Mouse (Mus musculus) fat pad, adult 2 months (tissue): ENCODE results near the gene Dad1.
"Not testable (repeated sequence)": the region's sequence is repeated elsewhere in the genome, so short reads cannot be mapped to it uniquely, and the experiment has no call there.

Source experiments
- DNase-seq: peaks from one replicate; pipeline ENCODE4 v3.0.0-alpha.2; 2011; ENCODE audit warnings: low read depth, low spot score; ENCODE audit errors: extremely low read depth

Dad1 gene

DNA sequence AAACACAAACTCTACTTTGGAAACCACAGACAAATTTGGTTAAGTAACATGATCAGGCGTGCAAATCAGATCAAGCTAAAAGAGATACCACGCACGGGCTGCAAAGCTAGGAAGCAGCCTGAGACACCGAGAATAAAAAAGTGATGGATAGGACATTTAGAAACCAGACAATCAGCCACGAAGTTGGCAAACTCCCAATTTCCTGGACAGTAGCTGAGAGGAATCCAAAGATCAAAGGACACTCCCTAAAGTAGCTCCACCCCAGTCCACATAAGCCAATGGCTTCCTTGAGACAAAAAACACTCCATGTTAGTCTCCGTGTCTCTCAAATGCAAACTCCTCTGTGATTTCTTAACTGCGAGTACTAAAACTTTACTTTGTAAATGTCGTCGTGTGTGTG is 4.6 kb downstream of the Dad1 start:
- DNase-seq = no peak

DNA sequence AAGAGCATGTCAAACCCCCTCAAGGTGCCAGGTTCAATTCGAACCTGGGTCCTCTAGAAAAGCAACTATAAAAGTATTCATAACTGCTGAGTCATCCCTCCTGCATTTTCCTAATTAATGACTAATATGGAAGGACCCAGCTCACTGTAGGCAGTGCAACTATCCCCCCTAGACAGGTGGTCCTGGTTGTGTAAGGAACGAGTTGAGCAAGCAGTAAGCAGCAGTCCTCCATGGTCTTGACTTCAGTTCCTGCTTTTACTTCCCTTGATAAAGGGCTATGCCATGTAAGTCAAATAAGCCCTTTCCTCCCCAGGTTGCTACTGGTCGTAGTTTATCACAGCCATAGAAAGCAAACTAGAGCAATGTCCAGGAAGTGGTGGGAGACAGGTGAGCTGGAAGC is 7.7 kb downstream of the Dad1 start:
- DNase-seq = no peak

DNA sequence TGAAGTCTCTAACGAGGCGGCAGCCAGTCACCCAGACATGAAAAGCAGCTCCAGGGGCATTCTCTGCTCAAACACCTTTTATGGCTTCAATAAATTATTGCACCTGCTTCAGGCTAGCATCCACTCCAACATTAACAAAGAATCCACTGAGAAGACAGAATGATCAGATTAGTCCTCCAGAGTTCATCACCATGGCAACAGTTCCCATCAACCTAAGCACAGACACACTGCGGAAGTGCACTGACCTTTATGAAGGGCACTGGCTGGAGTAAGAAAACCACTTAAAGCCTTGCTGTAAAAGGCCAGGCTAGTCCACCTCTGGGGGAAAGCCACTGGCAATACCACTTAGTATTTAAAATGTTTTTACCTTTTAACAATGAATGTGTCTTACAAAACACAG is 9.7 kb downstream of the Dad1 start:
- no peak for DNase-seq

DNA sequence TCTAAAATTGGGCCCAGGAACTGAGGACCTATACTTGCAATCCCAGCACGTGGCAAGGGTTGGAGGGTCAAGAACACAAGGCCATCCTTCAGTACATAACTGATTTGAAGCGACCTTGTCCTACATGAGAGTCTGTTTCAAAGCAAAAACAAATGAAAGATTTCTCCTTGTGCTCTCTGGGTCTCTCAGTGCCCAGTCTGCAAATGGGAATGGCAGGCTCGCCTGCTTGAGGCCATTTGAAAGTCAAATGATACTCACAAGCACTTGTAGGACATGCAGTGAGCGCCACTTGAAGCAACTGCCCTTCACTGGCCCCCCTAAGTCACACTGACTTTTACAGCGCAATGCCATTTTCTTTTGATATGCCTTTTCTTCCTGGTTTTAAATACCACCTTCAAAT is 13.4 kb downstream of the Dad1 start:
- no peak for DNase-seq

DNA sequence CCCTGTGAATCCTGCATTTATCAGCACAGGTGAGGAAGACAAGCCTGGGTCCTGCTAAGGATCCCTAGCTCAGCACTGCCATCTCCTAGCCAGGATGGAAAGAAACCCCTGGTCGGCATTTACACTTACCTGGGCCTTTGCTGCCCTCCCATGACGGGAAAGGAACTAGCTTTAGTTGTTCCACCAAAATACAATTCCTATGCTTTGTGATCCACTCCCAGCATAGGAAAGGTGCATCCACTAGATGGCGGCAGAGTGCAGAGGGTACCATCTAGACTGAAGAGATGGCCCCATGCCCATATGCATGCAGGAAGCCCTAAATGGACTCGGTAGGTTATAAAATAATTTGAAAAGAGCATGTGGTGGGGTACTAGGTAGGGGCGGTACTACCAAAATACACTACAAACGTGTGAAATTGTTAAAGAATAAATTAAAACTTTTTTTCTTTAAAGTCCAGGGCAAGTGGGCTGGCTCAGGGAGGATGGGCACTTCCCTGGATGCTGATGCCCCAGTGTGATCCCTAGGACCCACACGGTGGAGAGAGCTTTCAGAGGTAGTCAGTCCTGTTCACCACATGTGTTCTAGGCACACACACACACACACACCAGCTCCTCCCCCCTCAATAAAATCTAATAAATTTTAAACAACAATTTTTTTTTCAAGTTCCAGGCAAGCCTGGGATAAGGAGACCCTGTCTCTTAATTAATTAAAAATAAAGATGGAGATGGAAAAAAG is 14.7 kb downstream of the Dad1 start:
- no peak for DNase-seq

DNA sequence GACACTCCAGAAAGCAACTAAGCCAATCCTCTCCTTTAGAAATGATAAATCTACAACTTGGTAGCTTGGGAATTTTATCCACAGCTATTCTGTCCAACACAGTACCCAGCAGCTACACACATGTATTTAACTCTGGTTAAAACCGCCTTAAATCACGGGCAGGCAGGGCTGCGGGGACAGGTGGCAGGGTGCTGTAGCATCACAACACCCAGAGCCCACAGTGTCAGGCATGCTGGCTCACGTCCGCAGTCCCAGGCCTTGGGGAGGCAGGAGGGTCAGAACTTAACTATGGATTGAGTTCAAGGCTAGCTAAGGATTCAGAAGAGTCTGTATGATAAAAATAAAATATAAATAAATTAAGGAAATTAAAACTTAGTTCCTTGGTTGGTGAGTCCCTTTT is 17.0 kb downstream of the Dad1 start:
- no peak for DNase-seq

DNA sequence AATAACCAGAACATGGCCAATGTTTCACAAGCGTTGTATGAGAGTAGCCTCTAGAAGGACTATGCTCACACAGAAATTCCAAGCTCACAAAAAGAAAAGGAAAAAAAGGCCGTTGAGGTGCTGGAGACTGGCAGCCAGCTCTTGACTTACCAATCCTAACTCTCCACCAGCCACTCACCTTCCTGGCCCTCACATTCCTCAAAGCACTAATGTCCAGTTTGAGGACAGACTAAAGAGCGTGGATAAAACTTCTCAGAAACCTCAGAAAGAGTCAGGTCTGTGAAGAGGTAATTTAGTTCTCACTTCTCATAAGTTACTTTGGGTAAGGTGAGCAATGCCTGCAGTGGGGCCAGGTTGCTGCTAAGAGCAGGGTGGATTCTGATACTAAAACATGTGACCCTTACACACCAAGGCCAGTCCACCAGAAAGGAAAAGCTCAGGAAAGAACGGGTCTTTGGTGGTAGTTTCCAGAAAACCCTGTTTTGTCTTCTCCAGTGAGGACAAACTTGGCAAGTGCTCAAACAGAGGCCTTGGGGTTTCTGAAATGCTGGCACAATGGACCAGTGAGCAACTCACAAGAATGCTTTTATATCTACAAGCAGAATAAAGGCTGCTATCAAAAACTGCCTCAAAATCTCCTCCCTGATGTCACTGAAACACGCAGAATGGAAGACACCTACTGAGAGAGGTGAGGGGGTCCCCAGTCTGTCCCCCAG is 17.9 kb downstream of the Dad1 start:
- no peak for DNase-seq

DNA sequence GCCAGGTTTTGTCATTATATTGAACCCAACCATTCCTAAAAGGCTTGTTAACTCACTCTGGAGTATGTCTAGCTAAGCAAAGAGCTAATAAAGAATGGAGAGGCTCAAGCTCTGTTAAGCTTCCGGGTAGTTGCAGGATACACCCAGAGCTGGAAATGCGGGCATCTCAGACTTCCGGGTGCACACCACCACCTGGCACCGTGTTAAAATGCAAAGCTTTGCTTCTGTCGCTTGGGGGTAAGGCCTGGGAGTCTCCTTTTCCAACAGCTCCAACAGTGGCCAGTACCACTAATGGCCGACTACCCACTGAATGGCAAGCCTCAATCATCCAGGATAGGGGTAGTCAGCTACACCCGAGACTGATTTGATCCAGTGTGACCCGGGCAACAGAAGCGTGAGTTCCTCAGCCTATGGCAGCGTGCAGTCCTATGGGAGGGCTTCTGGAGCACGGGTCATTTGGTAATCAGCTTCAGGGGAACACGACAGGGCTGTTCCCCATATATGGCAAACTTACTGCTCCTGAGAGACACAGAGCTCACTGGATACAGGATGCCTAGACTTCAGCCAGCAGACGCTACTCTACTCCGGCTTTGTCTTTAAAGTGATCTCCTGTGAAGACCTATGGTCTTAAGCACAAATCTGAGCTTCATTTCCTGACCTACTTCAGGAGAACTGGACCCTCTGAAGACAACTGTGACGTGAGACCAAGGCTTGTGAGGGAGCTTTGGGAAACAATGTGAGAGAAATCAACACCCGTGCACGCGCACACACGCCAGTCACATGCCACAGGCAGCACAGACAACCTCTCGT is 19.5 kb downstream of the Dad1 start:
- no peak for DNase-seq

DNA sequence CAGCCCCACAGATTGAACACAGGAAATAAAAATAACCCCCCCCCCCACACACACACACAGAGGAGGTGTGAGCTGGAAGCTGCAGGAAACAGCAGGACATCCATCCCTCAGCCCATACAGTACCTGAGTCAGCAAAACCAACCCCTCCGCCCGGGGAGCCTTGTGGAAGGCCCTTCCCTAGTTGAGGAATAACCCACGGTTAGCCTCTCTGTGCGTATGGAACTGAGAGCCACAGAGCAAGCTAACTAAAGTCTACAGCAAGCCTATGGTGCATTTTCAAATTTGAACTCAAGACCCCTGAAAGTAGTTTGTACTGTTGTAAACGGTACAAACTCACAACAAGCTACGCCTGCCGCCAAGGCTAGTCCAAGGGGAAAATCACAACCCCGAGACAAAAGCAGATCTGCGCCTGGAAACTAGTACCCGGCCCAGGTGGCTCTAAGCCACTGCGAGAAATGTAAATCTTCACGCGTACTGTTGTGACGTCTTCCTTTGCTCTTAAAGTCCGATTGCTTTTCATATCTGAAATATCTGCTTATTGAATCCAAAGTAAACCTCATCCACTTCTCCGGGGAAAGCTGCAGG is 20.3 kb downstream of the Dad1 start:
- no peak for DNase-seq

DNA sequence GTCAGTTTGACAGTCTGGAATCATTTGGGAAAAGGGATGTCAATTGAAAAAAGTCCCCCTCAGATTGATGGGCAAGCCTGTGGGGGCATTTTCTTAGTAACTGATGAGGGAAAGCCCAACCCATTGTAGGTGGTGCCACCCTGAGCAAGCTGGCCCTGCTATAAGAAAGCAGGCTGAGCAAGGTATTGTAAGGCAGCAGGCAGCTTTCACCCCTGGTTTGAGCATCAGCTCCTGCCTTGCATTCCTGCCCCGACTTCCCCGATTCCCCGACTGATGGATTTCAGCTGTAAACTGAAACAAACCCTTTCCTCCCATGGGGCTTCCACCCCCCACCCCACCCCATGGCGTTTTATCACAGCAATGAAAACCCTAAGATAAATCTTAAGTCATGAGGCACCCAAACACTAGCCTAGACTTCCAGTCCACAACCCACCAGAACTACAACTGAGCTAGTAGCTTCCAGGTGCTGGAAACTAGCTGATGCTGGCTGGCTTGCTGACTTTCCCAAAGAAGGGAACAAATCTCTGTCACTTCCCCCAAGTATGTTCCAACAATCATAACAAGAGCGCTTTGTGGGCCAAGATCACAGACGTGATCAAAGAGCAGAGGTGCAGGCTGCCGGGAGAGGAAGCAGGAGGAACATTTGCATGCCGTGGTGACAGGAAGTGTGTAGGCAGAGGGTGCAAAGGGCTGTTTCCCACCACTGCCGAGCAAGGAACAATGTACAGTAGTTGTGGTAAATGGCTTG is 20.9 kb downstream of the Dad1 start:
- no peak for DNase-seq

DNA sequence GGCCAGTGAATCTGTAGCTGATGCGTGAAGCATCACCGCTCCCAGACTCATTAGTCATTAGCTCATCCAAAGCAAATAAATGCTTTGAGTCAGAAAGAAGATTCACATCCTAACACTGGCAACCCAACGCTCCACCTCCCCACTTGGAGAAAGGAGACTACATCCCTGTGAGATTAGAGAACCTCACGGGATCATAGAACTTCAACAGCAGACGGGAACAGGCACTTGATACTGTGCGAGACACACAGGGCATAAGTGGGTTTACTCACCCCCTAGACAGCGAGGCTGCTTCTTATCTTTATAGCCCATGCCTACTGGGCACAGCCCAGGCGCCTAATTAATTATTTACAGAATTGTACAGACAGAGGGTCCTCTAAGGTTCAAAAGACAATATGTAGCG is 21.8 kb downstream of the Dad1 start:
- no peak for DNase-seq

DNA sequence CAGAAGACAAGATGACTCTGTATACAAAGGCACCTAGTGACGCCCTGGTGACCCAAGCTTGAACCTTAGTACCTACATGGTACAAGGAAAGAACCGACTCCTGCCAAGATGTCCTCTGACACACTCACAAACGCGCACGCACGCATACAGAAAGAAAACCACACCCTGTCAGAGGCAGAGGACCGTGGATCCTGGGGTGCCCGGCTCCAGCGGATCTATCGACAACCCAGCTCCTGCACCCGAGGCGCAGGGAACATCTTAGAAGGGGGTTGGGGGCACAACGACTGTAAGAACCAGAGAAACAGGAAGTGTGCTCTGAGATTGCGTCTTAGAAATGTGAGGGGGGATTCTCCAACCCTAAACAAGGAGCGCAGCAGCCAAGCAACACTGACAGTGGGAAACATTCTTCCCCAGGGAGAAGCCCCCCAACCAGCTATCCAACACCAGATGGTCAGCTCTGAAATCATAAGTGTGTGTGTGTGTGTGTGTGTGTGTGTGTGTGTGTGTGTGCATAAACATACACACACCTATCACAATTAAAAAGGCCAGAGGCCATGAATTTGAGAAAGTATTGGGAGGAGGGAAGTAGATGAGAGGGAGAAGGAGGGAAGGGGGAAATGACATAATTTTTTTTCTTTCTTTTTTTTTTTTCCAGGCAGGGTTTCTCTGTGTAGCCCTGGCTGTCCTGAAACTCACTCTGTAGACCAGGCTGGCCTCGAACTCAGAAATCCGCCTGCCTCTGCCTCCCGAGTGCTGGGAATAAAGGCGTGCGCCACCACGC is 22.5 kb downstream of the Dad1 start:
- DNase-seq = no peak

DNA sequence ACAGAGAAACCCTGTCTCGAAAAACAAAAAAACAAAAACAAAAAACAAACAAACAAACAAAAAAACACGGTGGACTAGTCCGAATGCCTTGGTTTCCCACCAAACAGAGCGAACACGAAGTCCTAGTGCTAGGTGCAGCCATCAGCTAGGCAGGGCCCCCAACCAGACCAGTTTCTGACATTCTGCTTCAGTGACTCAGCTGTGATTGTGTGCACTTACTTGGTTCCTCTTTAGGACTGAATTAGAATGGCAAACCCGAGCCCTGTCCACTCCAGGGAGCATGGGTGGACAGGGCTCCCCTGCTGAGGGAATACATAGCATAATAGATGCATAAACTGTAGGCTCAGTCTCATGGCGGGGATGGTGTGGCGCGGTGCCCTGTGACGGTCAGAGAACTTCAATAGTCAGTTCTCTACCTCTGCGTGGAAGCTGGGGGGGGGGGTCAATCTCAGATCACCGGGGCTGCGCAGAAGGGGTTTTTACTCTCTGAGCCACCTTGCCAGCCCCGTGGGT is 23.2 kb downstream of the Dad1 start:
- DNase-seq = no peak

DNA sequence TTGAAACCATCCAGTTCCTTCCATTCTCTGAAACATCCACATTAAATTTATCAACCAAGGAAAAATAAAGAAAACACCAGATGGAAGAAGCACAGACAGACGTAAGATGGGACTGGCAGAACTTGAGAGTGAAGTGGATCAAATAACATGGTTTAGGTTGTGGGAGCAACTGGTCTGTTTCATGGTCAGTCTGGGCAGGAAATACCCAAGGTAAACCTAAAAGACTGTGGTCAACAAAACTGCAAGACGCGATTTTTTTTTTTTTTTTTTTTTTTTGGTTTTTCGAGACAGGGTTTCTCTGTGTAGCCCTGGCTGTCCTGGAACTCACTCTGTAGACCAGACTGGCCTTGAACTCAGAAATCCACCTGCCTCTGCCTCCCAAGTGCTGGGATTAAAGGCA is 24.1 kb downstream of the Dad1 start:
- DNase-seq = not testable (repeated sequence)

DNA sequence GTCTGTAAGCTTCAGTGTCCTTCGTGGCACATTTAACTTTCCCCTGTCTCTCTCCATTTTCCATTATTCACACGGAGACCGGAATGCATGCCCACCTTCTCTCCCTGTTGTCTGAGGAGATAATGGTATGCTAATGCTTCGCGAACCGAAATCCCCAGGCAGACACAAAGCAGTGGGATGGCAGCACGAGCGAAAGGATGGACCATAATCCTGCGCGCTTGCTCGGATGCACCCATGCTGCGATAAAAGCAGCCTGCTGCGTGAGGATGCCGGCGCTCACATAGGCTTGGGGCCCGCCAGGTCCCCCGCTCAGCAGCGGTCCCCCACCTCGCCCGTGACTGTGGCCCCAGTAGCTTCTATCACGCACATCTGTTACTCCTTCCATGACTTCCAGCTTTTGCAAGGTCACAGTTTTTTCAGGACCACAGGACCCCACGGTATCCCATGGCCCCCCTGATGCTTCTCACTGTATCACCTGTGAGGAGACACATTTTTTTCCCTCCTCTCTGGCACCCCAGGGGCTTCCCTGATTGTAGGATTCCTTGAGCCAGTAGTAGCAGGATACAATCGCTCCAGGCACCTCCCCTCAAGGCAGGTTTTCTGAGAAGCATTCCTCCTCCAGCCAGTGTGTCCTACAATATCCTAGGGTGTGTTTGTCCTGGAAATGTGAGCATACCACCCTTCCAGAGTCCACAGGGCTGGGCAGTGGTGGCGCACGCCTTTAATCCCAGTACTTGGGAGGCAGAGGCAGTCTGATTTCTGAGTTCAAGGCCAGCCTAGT is 24.8 kb downstream of the Dad1 start:
- DNase-seq = no peak

DNA sequence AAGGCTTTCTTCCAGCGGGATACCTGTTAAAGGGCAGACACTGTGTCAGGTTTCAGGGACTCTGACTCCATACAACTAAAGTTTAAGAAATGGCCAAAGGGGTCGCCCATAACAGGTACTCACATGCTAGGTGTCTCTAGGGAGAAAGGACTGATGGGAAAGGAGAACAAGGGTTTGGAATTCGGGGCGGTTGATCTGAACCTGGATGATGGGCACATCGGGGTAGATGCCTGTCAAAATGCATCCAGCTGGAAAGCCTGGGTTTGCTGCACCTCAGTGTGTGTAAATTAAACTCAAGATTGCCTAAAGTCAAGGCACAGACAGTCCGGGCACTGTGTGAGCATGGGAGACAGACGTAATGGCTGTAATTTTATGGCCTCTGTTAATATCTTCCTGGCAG is 25.4 kb downstream of the Dad1 start:
- no peak for DNase-seq

DNA sequence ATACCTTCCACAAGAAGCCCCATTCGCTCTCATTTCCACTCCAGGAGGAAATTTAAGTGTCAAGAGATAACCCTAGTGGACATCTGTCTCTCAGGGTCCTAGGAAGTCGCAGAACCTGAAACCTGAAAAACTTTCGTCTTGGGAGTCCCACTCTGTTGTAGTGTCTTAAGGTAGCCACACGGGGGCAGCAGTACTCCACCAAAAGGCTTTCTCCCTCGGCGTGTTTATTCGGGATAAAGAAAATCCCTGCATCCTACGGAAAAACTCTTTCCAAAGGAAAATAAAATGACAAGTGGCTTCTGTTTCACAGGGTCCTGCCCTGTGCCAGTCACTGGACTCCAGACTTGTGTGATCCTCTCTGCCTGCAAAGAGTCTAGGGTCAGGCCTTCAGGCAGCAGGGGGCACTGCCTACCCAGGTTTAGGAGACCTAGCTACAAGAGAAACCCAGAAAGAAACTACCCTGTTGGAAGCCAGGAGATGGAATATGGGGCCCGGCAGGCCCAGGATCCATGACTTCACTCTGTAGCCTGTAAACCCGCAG is 25.9 kb downstream of the Dad1 start:
- DNase-seq = no peak

DNA sequence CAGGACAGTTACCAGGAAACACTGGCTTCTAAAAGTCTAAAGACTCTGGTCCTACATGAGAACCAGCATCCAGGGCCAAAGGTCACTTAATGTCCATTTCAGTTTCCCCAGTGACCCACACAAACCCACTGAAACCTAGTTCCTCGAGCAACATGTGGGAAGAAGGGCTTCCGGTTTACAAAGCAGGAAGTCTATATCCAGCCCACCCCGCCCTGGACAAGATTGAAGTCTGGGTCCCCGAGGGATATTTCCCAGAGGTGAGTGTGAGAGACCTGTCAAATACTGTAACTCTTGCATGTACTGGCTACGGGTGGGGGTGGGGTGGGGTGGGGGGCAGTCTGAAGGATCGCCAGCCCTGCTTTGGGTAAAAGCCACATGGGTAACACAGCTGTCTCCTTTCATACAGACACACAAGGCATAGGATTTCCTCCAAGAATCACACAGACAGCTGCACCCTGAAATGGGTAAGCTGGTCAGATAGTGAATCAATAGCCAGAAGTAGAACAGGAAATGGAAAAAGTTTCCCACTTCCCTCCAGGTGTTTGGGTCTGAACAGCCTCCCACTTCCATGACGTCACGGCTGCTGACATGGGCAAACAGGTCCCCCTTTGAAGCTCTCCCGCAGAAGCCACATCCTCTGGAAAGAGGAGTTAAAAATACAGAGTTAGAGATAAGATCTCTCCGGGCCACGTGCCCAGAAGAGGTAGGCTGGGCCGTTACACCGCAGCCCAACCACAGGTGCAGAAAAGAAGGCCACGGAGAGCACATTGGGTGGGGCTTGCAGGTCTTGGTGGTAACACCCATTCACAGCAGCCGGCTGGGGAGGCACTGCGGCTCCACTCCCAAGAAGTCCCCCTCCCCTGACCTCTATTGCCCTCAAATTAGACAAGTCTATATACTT is 26.7 kb downstream of the Dad1 start:
- peak; percentile 34 for DNase-seq
